Mouse (Mus musculus) ES-E14 (cell line): ENCODE results near the gene Sfxn5.

Source experiments
- CHD2 ChIP-seq: IDR thresholded peaks from 2 replicates; pipeline ENCODE4 v1.6.1; 2014; ENCODE audit warnings: mild to moderate bottlenecking, low read depth, low read length, inconsistent platforms
- MAFK ChIP-seq: IDR thresholded peaks from 2 replicates; pipeline ENCODE4 v1.6.1; 2014; ENCODE audit warnings: mild to moderate bottlenecking, low read depth, low read length, inconsistent platforms; ENCODE audit not compliant: insufficient read depth

GRCm38 (mm10) chr6:85329666-85330185 lies 3.5 kb downstream of the Sfxn5 start:
- TF ChIP-seq CHD2 = no peak
- TF ChIP-seq MAFK = no peak
